In genomic region chr10:43002721-43003465, GRCm38 (mm10) we compare ENCODE assay signal across 9 mouse cellular contexts.
DNase-seq lines count a peak whose midpoint lies in the region; ATAC-seq and TF ChIP-seq lines count a peak whose summit lies in the region.
"Had no signal": no experiment of that assay in that cellular context is flagged by ENCODE, and none has a peak within 500 bp of the region (broad histone marks: within the 10 kb centered on the region; RNA-seq: fewer than 3 reads in every experiment).

No protein-coding gene starts in this region.

- peak; percentile 6 for DNase-seq in liver, adult 2 months (ENCODE audit: extremely low read depth, low read depth, low spot score)
- no peak for DNase-seq in liver
- no peak for DNase-seq in neural tube, embryonic 11.5 days (ENCODE audit: low spot score)
- no peak for DNase-seq in left cerebral cortex, postnatal 36 days (ENCODE audit: low spot score in 2 of 2)
- DNase-seq in adrenal gland, adult 2 months, result no peak
- DNase-seq: layer of hippocampus, adult 9-11 months had no signal

- intact Hi-C loops in left cerebral cortex, postnatal 36 days (cut with DNase I), result no loop called here

- no peak for TF ChIP-seq POLR2A in liver, adult 2 months (IDR thresholded peaks at IDR 0.05; ENCODE audit: extremely low read depth, insufficient read depth, low read length)

- H3K4me1 ChIP-seq in liver, adult 2 months (ENCODE audit: control insufficient read depth, insufficient read depth, low read length), result peaks cover 7% of the 10 kb centered on the region
- peaks cover 32% of the 10 kb centered on the region for H3K4me1 ChIP-seq in embryonic facial prominence, embryonic 13.5 days
- peaks cover 16% of the 10 kb centered on the region for H3K4me1 ChIP-seq in intestine, embryonic 16.5 days (ENCODE audit: control insufficient read depth, insufficient read depth, low read length)
- peaks cover 5% of the 10 kb centered on the region; the same call in 1 of the 2 replicates for H3K4me1 ChIP-seq in neural tube, embryonic 11.5 days (ENCODE audit: control insufficient read depth, insufficient read depth, low read length)

- H3K27ac ChIP-seq in liver, adult 2 months (replicated peaks; ENCODE audit: insufficient read depth, low read depth, low read length), result no peak overlapping the region
- H3K27ac ChIP-seq in embryonic facial prominence, embryonic 13.5 days, result peak overlapping the region; percentile 83
- no peak overlapping the region for H3K27ac ChIP-seq in intestine, embryonic 16.5 days (ENCODE audit: low read length)
- H3K27ac ChIP-seq in neural tube, embryonic 11.5 days (ENCODE audit: low read depth, low read length), result no peak overlapping the region

- no peaks in the 10 kb centered on the region for H3K27me3 ChIP-seq in liver, adult 2 months (ENCODE audit: control insufficient read depth, insufficient read depth, low read length)
- H3K27me3 ChIP-seq in embryonic facial prominence, embryonic 13.5 days, result no peaks in the 10 kb centered on the region
- no peaks in the 10 kb centered on the region for H3K27me3 ChIP-seq in intestine, embryonic 16.5 days (replicated peaks; ENCODE audit: control insufficient read depth, insufficient read depth, low read length)
- no peaks in the 10 kb centered on the region for H3K27me3 ChIP-seq in neural tube, embryonic 11.5 days (ENCODE audit: control insufficient read depth, insufficient read depth, low read length)

- H3K4me3 ChIP-seq in liver, adult 2 months (ENCODE audit: insufficient read depth, low read depth, low read length), result peak overlapping the region; percentile 12; the same call in 1 of the 2 replicates
- peak overlapping the region; percentile 42 for H3K4me3 ChIP-seq in embryonic facial prominence, embryonic 13.5 days
- peak overlapping the region; percentile 43 for H3K4me3 ChIP-seq in intestine, embryonic 16.5 days (ENCODE audit: low read length)
- peak overlapping the region; percentile 4; the same call in 1 of the 2 replicates for H3K4me3 ChIP-seq in neural tube, embryonic 11.5 days (ENCODE audit: low read depth, low read length)

- no peaks in the 10 kb centered on the region for H3K79me2 ChIP-seq in liver, adult 2 months (ENCODE audit: control insufficient read depth, insufficient read depth, low read length)

- 11% methylated on average over 25 of the region's 25 CpGs for WGBS in liver, adult 2 months
- 1% methylated on average over 25 of the region's 25 CpGs for WGBS in embryonic facial prominence, embryonic 13.5 days
- WGBS in intestine, embryonic 16.5 days, result 7% methylated on average over 25 of the region's 25 CpGs
- 5% methylated on average over 25 of the region's 25 CpGs for WGBS in neural tube, embryonic 11.5 days

- H3K36me3 ChIP-seq in liver, adult 2 months (ENCODE audit: control insufficient read depth, insufficient read depth, low read length), result no peaks in the 10 kb centered on the region
- H3K36me3 ChIP-seq in embryonic facial prominence, embryonic 13.5 days, result no peaks in the 10 kb centered on the region
- no peaks in the 10 kb centered on the region for H3K36me3 ChIP-seq in intestine, embryonic 16.5 days (ENCODE audit: control insufficient read depth, insufficient read depth, low read length)
- H3K36me3 ChIP-seq in neural tube, embryonic 11.5 days (ENCODE audit: control insufficient read depth, insufficient read depth, low read length), result no peaks in the 10 kb centered on the region

- no peak overlapping the region for H3K9ac ChIP-seq in liver, adult 2 months (ENCODE audit: low read depth, low read length)
- peak overlapping the region; percentile 69 for H3K9ac ChIP-seq in embryonic facial prominence, embryonic 13.5 days
- peak overlapping the region; percentile 51 for H3K9ac ChIP-seq in intestine, embryonic 16.5 days (ENCODE audit: low read depth, low read length)
- no peak overlapping the region for H3K9ac ChIP-seq in neural tube, embryonic 11.5 days (ENCODE audit: low read length)

- peak overlapping the region; percentile 77 for H3K4me2 ChIP-seq in embryonic facial prominence, embryonic 13.5 days
- H3K4me2 ChIP-seq in intestine, embryonic 16.5 days (ENCODE audit: low read depth, low read length), result peak overlapping the region; percentile 90
- peak overlapping the region; percentile 37 for H3K4me2 ChIP-seq in neural tube, embryonic 11.5 days (ENCODE audit: low read depth)

- ATAC-seq in embryonic facial prominence, embryonic 13.5 days (ENCODE audit: insufficient number of reproducible peaks, insufficient read depth, low FRiP score, low TSS enrichment, low read depth), result peak; percentile 11; the same call in 1 of the 2 replicates
- no peak for ATAC-seq in intestine, embryonic 16.5 days
- ATAC-seq in neural tube, embryonic 11.5 days (ENCODE audit: insufficient read depth, low FRiP score, low TSS enrichment), result no peak
- no peak for ATAC-seq in megakaryocyte progenitor cell, adult 5-6 weeks (replicated peaks; ENCODE audit: poor library complexity)

- H3K9me3 ChIP-seq in embryonic facial prominence, embryonic 13.5 days, result no peaks in the 10 kb centered on the region
- no peaks in the 10 kb centered on the region for H3K9me3 ChIP-seq in intestine, embryonic 16.5 days (ENCODE audit: control insufficient read depth, low read length)
- H3K9me3 ChIP-seq in neural tube, embryonic 11.5 days (ENCODE audit: control insufficient read depth, low read length), result no peaks in the 10 kb centered on the region

- TF ChIP-seq CTCF in liver, adult 2 months (IDR thresholded peaks at IDR 0.05; ENCODE audit: low read depth, low read length), result no peak

Comparison
In these comparisons a context has a peak if more than half of its experiments do, and no peak if none do; other contexts are left out.
1. H3K9ac ChIP-seq: peak in embryonic facial prominence, embryonic 13.5 days (single experiment) and intestine, embryonic 16.5 days (single experiment); none in liver, adult 2 months (single experiment) and neural tube, embryonic 11.5 days (single experiment).
2. H3K4me2 ChIP-seq: peak in every context shown above with its lines; median percentile 90 in intestine, embryonic 16.5 days; 77 in embryonic facial prominence, embryonic 13.5 days; 37 in neural tube, embryonic 11.5 days.
3. Peak in every context shown above with its lines, with median percentiles within 50 percentile points of each other: H3K4me3 ChIP-seq.